Mouse (Mus musculus) liver, adult 2 months (tissue): ENCODE measurements around the gene Cdc42bpa. TPM values are rescaled to one million over a fixed set of nuclear protein-coding genes. Genes with fewer than 3 reads are reported as not detected.

ENCODE experiments used
- DNase-seq: peaks from one replicate; pipeline ENCODE4 v3.0.0-alpha.2; 2011; ENCODE audit warnings: low read depth, low spot score; ENCODE audit errors: extremely low read depth
- H3K27ac ChIP-seq: fragments of 200-500 bp; replicated peaks from 2 replicates; pipeline ENCODE4 v1.5.1; 2012; ENCODE audit warnings: low read depth, mild to moderate bottlenecking, control low read depth, inconsistent platforms, low read length; ENCODE audit not compliant: insufficient read depth
- H3K27me3 ChIP-seq: fragments of 200-500 bp; 2 replicates; pipeline ENCODE4 v1.6.1; 2012; ENCODE audit warnings: mild to moderate bottlenecking, moderate library complexity, low read length, inconsistent platforms; ENCODE audit not compliant: control insufficient read depth, insufficient read depth
- H3K36me3 ChIP-seq: fragments of 200-500 bp; 2 replicates; pipeline ENCODE4 v1.6.1; 2012; ENCODE audit warnings: low read length, inconsistent platforms; ENCODE audit not compliant: control insufficient read depth, insufficient read depth
- H3K4me1 ChIP-seq: fragments of 200-500 bp; 2 replicates; pipeline ENCODE4 v1.6.1; 2011; ENCODE audit warnings: low read length; ENCODE audit not compliant: control insufficient read depth, insufficient read depth
- H3K4me3 ChIP-seq: fragments of 200-500 bp; 2 replicates; pipeline ENCODE4 v1.5.1; 2011; ENCODE audit warnings: low read depth, mild to moderate bottlenecking, control low read depth, low read length, moderate library complexity; ENCODE audit not compliant: insufficient read depth
- H3K79me2 ChIP-seq: fragments of 200-500 bp; 2 replicates; pipeline ENCODE4 v1.6.1; 2012; ENCODE audit warnings: inconsistent platforms, mild to moderate bottlenecking, low read length, moderate library complexity; ENCODE audit not compliant: control insufficient read depth, insufficient read depth
- H3K9ac ChIP-seq: fragments of 200-500 bp; 2 replicates; pipeline ENCODE4 v1.6.1; 2012; ENCODE audit warnings: low read depth, mild to moderate bottlenecking, control low read depth, inconsistent platforms, low read length
- CTCF ChIP-seq: fragments of 200-500 bp; IDR thresholded peaks from 2 replicates; pipeline ENCODE4 v1.5.1; 2011; ENCODE audit warnings: low read depth, low read length, control low read depth
- POLR2A ChIP-seq: fragments of 200-500 bp; IDR thresholded peaks from 2 replicates; pipeline ENCODE4 v1.6.1; 2011; ENCODE audit warnings: low read length, control low read depth; ENCODE audit not compliant: insufficient read depth; ENCODE audit errors: extremely low read depth
- WGBS: fragments of 180-500 bp; shearing (Covaris S2); methylation state at CpG from one replicate; pipeline ENCODE4 v1.1.7; 2018; 5-methylcytosine and 5-hydroxymethylcytosine counted together
- polyA plus RNA-seq: library from polyadenylated mRNA; depleted of rRNA; stranded (reverse); fragments of >200 nt; gene quantifications from 2 replicates; pipeline ENCODE4 v1.2.3, GENCODE M21; 2012
- total RNA-seq: library from RNA; depleted of rRNA; stranded (reverse); fragments of >200 nt; gene quantifications from 2 replicates; pipeline ENCODE4 v1.2.3, GENCODE M21; 2014

Gene Cdc42bpa
- total and polyA plus RNA-seq, 2 experiments = 7.0 to 24.7 TPM

- peak overlapping the region; percentile 39 for H3K9ac ChIP-seq
- peak overlapping the region; percentile 47 for H3K27ac ChIP-seq
- H3K36me3 ChIP-seq = no peaks in the 10 kb centered on the region
- H3K79me2 ChIP-seq = peaks cover 38% of the 10 kb centered on the region
- TF ChIP-seq POLR2A (no peak), CTCF (no peak)
- DNase-seq = peak; percentile 93
- WGBS = 27% methylated on average over 7 of the region's 7 CpGs
- peak overlapping the region; percentile 12 for H3K4me3 ChIP-seq
- H3K27me3 ChIP-seq = no peaks in the 10 kb centered on the region
- peaks cover 48% of the 10 kb centered on the region for H3K4me1 ChIP-seq
Measured at GRCm38 (mm10) chr1:180191651-180192220, 231.5 kb downstream of the Cdc42bpa start.

- Histone ChIP-seq H3K9ac (peak overlapping the region; percentile 69), H3K36me3 (no peaks in the 10 kb centered on the region), H3K4me1 (peaks cover 41% of the 10 kb centered on the region), H3K27me3 (no peaks in the 10 kb centered on the region), H3K79me2 (peaks cover 30% of the 10 kb centered on the region), H3K27ac (peak overlapping the region; percentile 47), H3K4me3 (peak overlapping the region; percentile 39)
- 8% methylated on average over 4 of the region's 4 CpGs for WGBS
- no peak for DNase-seq
- TF ChIP-seq POLR2A = no peak
- no peak for TF ChIP-seq CTCF
Measured at GRCm38 (mm10) chr1:180192866-180193265, 232.6 kb downstream of the Cdc42bpa start.

GRCm38 (mm10) chr1:180193391-180193935 lies 233.2 kb downstream of the Cdc42bpa start:
- peak overlapping the region; percentile 6; the same call in 1 of the 2 replicates for H3K9ac ChIP-seq
- 21% methylated on average over 8 of the region's 8 CpGs for WGBS
- no peaks in the 10 kb centered on the region for H3K27me3 ChIP-seq
- DNase-seq = peak; percentile 72
- H3K36me3 ChIP-seq = no peaks in the 10 kb centered on the region
- peak overlapping the region; percentile 55; the same call in 1 of the 2 replicates for H3K4me3 ChIP-seq
- peaks cover 40% of the 10 kb centered on the region for H3K4me1 ChIP-seq
- H3K27ac ChIP-seq = peak overlapping the region; percentile 35; the same call in 1 of the 2 replicates
- TF ChIP-seq CTCF (no peak), POLR2A (no peak)
- H3K79me2 ChIP-seq = peaks cover 25% of the 10 kb centered on the region

- Histone ChIP-seq H3K4me3 (peak overlapping the region; percentile 55), H3K9ac (peak overlapping the region; percentile 66), H3K27ac (peak overlapping the region; percentile 77), H3K36me3 (no peaks in the 10 kb centered on the region), H3K79me2 (peaks cover 25% of the 10 kb centered on the region), H3K4me1 (peaks cover 39% of the 10 kb centered on the region), H3K27me3 (no peaks in the 10 kb centered on the region)
- no peak for TF ChIP-seq POLR2A
- no peak for TF ChIP-seq CTCF
- no peak for DNase-seq
- WGBS = 18% methylated on average over 9 of the region's 9 CpGs
Measured at GRCm38 (mm10) chr1:180194048-180194447, 233.8 kb downstream of the Cdc42bpa start.

GRCm38 (mm10) chr1:180194781-180195471 lies 234.7 kb downstream of the Cdc42bpa start:
- H3K79me2 ChIP-seq = peaks cover 25% of the 10 kb centered on the region
- H3K27me3 ChIP-seq = no peaks in the 10 kb centered on the region
- peak; percentile 98 for DNase-seq
- peak overlapping the region; percentile 88 for H3K9ac ChIP-seq
- TF ChIP-seq CTCF = no peak
- TF ChIP-seq POLR2A = peak; percentile 47; the same call in 1 of the 2 replicates
- H3K36me3 ChIP-seq = no peaks in the 10 kb centered on the region
- H3K4me3 ChIP-seq = peak overlapping the region; percentile 78
- peaks cover 33% of the 10 kb centered on the region for H3K4me1 ChIP-seq
- WGBS = 5% methylated on average over 9 of the region's 9 CpGs
- H3K27ac ChIP-seq = peak overlapping the region; percentile 92
